Mouse (Mus musculus) heart, adult 2 months (tissue): ENCODE data around the gene Loxl3.

Experiments
- CTCF ChIP-seq: fragments of 200-600 bp; IDR thresholded peaks from 2 replicates; pipeline ENCODE4 v1.8.1; 2022; ENCODE audit warnings: antibody characterized with exemption, mild to moderate bottlenecking, moderate library complexity
- POLR2A ChIP-seq: fragments of 200-500 bp; IDR thresholded peaks from 2 replicates; pipeline ENCODE4 v1.6.1; 2011; ENCODE audit warnings: mild to moderate bottlenecking, low read depth, low read length, control low read depth; ENCODE audit not compliant: insufficient read depth

GRCm38 (mm10) chr6:83014482-83015466 lies 19.2 kb upstream of the Loxl3 start:
- TF ChIP-seq POLR2A (no peak), CTCF (no peak)
